Mouse (Mus musculus) stomach, postnatal 0 days (tissue): Measurements from ENCODE around the gene Fbxo42. TPM values are rescaled to one million over a fixed set of nuclear protein-coding genes. Genes with fewer than 3 reads are reported as not detected.
"Not testable (repeated sequence)": the region's sequence is repeated elsewhere in the genome, so short reads cannot be mapped to it uniquely, and the experiment has no call there.

ENCODE experiments used
- ATAC-seq: fragments of 200-750 bp; cut with Nextera tagmentation; 2 replicates; pipeline ENCODE4 v1.8.0; 2017; ENCODE audit not compliant: low FRiP score, low TSS enrichment
- DNase-seq: peaks from one replicate; pipeline ENCODE4 v3.0.0-alpha.2; 2016; ENCODE audit warnings: low spot score
- H3K27ac ChIP-seq: fragments of 300-500 bp; sonication (generic); replicated peaks from 2 replicates; pipeline ENCODE4 v1.5.1; 2014; ENCODE audit warnings: mild to moderate bottlenecking, control low read depth
- H3K27me3 ChIP-seq: fragments of 300-500 bp; sonication (generic); 2 replicates; pipeline ENCODE4 v1.6.1; 2014; ENCODE audit warnings: low read length; ENCODE audit not compliant: control insufficient read depth, insufficient read depth
- H3K36me3 ChIP-seq: fragments of 300-500 bp; sonication (generic); 2 replicates; pipeline ENCODE4 v1.6.1; 2014; ENCODE audit warnings: low read length, mixed read lengths; ENCODE audit not compliant: control insufficient read depth, insufficient read depth
- H3K4me1 ChIP-seq: fragments of 300-500 bp; sonication (generic); replicated peaks from 2 replicates; pipeline ENCODE4 v1.6.1; 2014; ENCODE audit warnings: antibody characterized with exemption; ENCODE audit not compliant: control insufficient read depth, insufficient read depth
- H3K4me2 ChIP-seq: fragments of 300-500 bp; sonication (generic); replicated peaks from 2 replicates; pipeline ENCODE4 v1.6.1; 2014; ENCODE audit warnings: low read depth, mild to moderate bottlenecking, control low read depth, moderate library complexity
- H3K4me3 ChIP-seq: fragments of 300-500 bp; sonication (generic); 2 replicates; pipeline ENCODE4 v1.5.1; 2014; ENCODE audit warnings: low read depth, low read length, control low read depth
- H3K9ac ChIP-seq: fragments of 300-500 bp; sonication (generic); 2 replicates; pipeline ENCODE4 v1.6.1; 2014; ENCODE audit warnings: mild to moderate bottlenecking, low read length, control low read depth, mixed read lengths
- H3K9me3 ChIP-seq: fragments of 300-500 bp; sonication (generic); 2 replicates; pipeline ENCODE4 v1.6.1; 2016; ENCODE audit warnings: low read length; ENCODE audit not compliant: control insufficient read depth
- CTCF ChIP-seq: IDR thresholded peaks from 2 replicates; pipeline ENCODE4 v1.5.1; 2016; ENCODE audit warnings: antibody characterized with exemption, low read depth, mild to moderate bottlenecking, moderate library complexity
- EP300 ChIP-seq: optimal IDR thresholded peaks from 2 replicates; pipeline ENCODE3; 2016; ENCODE audit warnings: antibody characterized with exemption
- WGBS: fragments of 180-500 bp; shearing (Covaris S2); extraction: QIAGEN DNeasy Blood & Tissue Kit; methylation state at CpG from one replicate; pipeline ENCODE4 v1.1.7; 2014; 5-methylcytosine and 5-hydroxymethylcytosine counted together
- polyA plus RNA-seq: library from polyadenylated mRNA; unstranded; fragments of >200 nt; fragmentation: Nextera tagmentation; extraction: Ambion mirVana; gene quantifications from 2 replicates; pipeline ENCODE4 v1.2.1, GENCODE M21; 2015

Fbxo42 gene
- polyA plus RNA-seq, 1 experiment from 2014 or later: 9.8 TPM

- Histone ChIP-seq H3K36me3 (no peaks in the 10 kb centered on the region), H3K4me1 (peaks cover 8% of the 10 kb centered on the region), H3K4me3 (peak within 1 kb of the TSS; percentile 94), H3K9ac (peak within 1 kb of the TSS; percentile 93), H3K9me3 (no peaks in the 10 kb centered on the region), H3K27me3 (no peaks in the 10 kb centered on the region), H3K27ac (peak within 1 kb of the TSS; percentile 96), H3K4me2 (peak within 1 kb of the TSS; percentile 83)
- DNase-seq (peak; percentile 100), ATAC-seq (peak; percentile 94)
- under 1% methylated on average over 63 of the region's 63 CpGs for WGBS
- TF ChIP-seq EP300 (no peak), CTCF (no peak; the same call in 1 of the 2 replicates)
Measured at GRCm38 (mm10) chr4:141139116-141139970, 8.4 kb upstream of the Fbxo42 start, which contains the start of gene Szrd1. Gene Szrd1, minus strand, starts transcription at chr4:141139775.

GRCm38 (mm10) chr4:141140354-141140753 lies 7.4 kb upstream of the Fbxo42 start:
- H3K4me2 ChIP-seq, ATAC-seq, H3K27ac ChIP-seq, H3K36me3 ChIP-seq, H3K4me3 ChIP-seq, H3K27me3 ChIP-seq, DNase-seq, H3K4me1 ChIP-seq, H3K9me3 ChIP-seq, H3K9ac ChIP-seq: not testable (repeated sequence)
- 78% methylated on average over 9 of the region's 9 CpGs for WGBS

- Histone ChIP-seq H3K4me1 (no peaks in the 10 kb centered on the region; the same call in 1 of the 2 replicates), H3K27me3 (no peaks in the 10 kb centered on the region), H3K4me2 (no peak overlapping the region), H3K36me3 (no peaks in the 10 kb centered on the region), H3K9ac (no peak overlapping the region), H3K4me3 (no peak overlapping the region), H3K27ac (no peak overlapping the region), H3K9me3 (no peaks in the 10 kb centered on the region)
- ATAC-seq (no peak), DNase-seq (no peak)
- no peak for TF ChIP-seq CTCF
- no peak for TF ChIP-seq EP300
- 91% methylated on average over 6 of the region's 6 CpGs for WGBS
Measured at GRCm38 (mm10) chr4:141140967-141141366, 6.7 kb upstream of the Fbxo42 start.

- H3K9ac ChIP-seq: no peak overlapping the region
- H3K4me3 ChIP-seq: no peak overlapping the region
Measured at GRCm38 (mm10) chr4:141142285-141142811, 5.4 kb upstream of the Fbxo42 start.

GRCm38 (mm10) chr4:141145124-141145523 lies 2.6 kb upstream of the Fbxo42 start:
- not testable (repeated sequence) for H3K9ac ChIP-seq, DNase-seq, ATAC-seq, H3K36me3 ChIP-seq, H3K4me3 ChIP-seq, H3K4me2 ChIP-seq, H3K9me3 ChIP-seq, H3K27me3 ChIP-seq, H3K4me1 ChIP-seq, H3K27ac ChIP-seq
- 91% methylated on average over 8 of the region's 16 CpGs for WGBS

More at GRCm38 (mm10) chr4:141142285-141142811, 5.4 kb upstream of the Fbxo42 start:
- peak; percentile 76 for DNase-seq
- 12% methylated on average over 9 of the region's 9 CpGs for WGBS
- TF ChIP-seq CTCF (peak; percentile 97), EP300 (no peak)
- Histone ChIP-seq H3K4me1 (no peaks in the 10 kb centered on the region), H3K9me3 (no peaks in the 10 kb centered on the region), H3K36me3 (no peaks in the 10 kb centered on the region), H3K27ac (no peak overlapping the region), H3K4me2 (peak overlapping the region; percentile 29), H3K27me3 (no peaks in the 10 kb centered on the region)
- ATAC-seq: 0 out of 2 replicates have a peak, but pooled peaks have one; percentile 11

GRCm38 (mm10) chr4:141146491-141147033 lies 1.2 kb upstream of the Fbxo42 start:
- no peaks in the 10 kb centered on the region for H3K27me3 ChIP-seq
- H3K9me3 ChIP-seq: no peaks in the 10 kb centered on the region
- no peaks in the 10 kb centered on the region for H3K4me1 ChIP-seq
- no peak overlapping the region for H3K4me2 ChIP-seq
- 88% methylated on average over 6 of the region's 6 CpGs for WGBS
- no peak overlapping the region for H3K4me3 ChIP-seq
- no peak overlapping the region for H3K9ac ChIP-seq
- no peaks in the 10 kb centered on the region for H3K36me3 ChIP-seq
- no peak for TF ChIP-seq CTCF
- no peak for TF ChIP-seq EP300
- DNase-seq: no peak
- no peak for ATAC-seq
- H3K27ac ChIP-seq: peak overlapping the region; percentile 96; the same call in 1 of the 2 replicates
